Mouse (Mus musculus) stomach, embryonic 16.5 days (tissue): ENCODE results near the gene Pam. TPM values are rescaled to one million over a fixed set of nuclear protein-coding genes. Genes with fewer than 3 reads are reported as not detected.

Experiments
- ATAC-seq: fragments of 200-750 bp; cut with Nextera tagmentation; 2 replicates; pipeline ENCODE4 v1.8.0; 2017; ENCODE audit warnings: moderate number of reproducible peaks, moderate TSS enrichment; ENCODE audit not compliant: insufficient read depth, low FRiP score
- H3K27ac ChIP-seq: fragments of 300-500 bp; sonication (generic); 2 replicates; pipeline ENCODE4 v1.5.1; 2014; ENCODE audit warnings: low read length
- H3K27me3 ChIP-seq: fragments of 300-500 bp; sonication (generic); 2 replicates; pipeline ENCODE4 v1.6.1; 2014; ENCODE audit warnings: low read length, control low read depth, mixed read lengths; ENCODE audit not compliant: control insufficient read depth, insufficient read depth
- H3K36me3 ChIP-seq: fragments of 300-500 bp; sonication (generic); 2 replicates; pipeline ENCODE4 v1.6.1; 2014; ENCODE audit warnings: low read length; ENCODE audit not compliant: control insufficient read depth, insufficient read depth
- H3K4me1 ChIP-seq: fragments of 300-500 bp; sonication (generic); 2 replicates; pipeline ENCODE4 v1.6.1; 2014; ENCODE audit warnings: low read length, control low read depth, mixed read lengths; ENCODE audit not compliant: control insufficient read depth, insufficient read depth
- H3K4me2 ChIP-seq: fragments of 300-500 bp; sonication (generic); 2 replicates; pipeline ENCODE4 v1.6.1; 2014; ENCODE audit warnings: low read depth, low read length, mixed read lengths
- H3K4me3 ChIP-seq: fragments of 300-500 bp; sonication (generic); replicated peaks from 2 replicates; pipeline ENCODE4 v1.5.1; 2014; ENCODE audit warnings: mild to moderate bottlenecking, low read length
- H3K9ac ChIP-seq: fragments of 300-500 bp; sonication (generic); 2 replicates; pipeline ENCODE4 v1.6.1; 2014; ENCODE audit warnings: low read length
- H3K9me3 ChIP-seq: fragments of 300-500 bp; sonication (generic); replicated peaks from 2 replicates; pipeline ENCODE4 v1.6.1; 2016; ENCODE audit warnings: low read length, control low read depth; ENCODE audit not compliant: control insufficient read depth
- WGBS: fragments of 180-500 bp; shearing (Covaris S2); extraction: QIAGEN DNeasy Blood & Tissue Kit; methylation state at CpG from one replicate; pipeline ENCODE4 v1.1.7; 2014; 5-methylcytosine and 5-hydroxymethylcytosine counted together
- polyA plus RNA-seq: library from polyadenylated mRNA; unstranded; fragments of >200 nt; fragmentation: Nextera tagmentation; extraction: Ambion mirVana; gene quantifications from 2 replicates; pipeline ENCODE4 v1.2.1, GENCODE M21; 2015

The Pam gene
- polyA plus RNA-seq, 1 experiment from 2014 or later: 50.6 TPM

DNA sequence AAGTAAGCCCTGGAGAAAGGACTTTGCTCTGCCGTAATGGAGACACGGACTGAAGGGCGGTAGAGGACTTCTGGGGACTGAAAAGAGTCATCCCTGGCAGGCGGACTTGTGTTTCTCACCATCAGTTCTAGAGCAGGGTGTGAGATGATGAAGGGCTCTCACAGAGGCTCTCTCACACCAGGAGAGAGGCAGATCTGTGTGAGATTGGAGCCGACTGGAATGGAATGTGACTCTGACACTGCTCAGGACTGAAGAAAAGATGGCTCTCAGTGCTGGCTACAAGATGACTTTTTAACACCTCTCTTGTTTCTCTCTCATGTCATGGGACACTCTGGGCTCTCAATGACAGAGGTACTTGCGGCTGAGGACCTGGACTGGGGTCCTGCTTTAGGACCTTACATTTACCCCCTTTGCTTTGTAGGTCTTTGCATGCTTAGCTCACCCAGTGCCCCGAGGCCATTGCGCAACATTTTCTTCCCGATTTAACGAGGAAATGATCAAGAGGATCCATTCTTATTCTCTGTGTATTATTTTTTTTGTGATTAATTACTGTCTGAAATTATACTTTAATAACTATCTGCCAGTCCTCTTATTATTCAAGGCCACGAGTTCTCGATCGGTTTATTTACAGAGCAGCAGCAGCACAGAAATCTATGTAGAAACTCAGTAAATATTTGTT is 10.7 kb downstream of the Pam start:
- Histone ChIP-seq H3K27ac (peak overlapping the region; percentile 47; the same call in 1 of the 2 replicates), H3K4me2 (no peak overlapping the region), H3K36me3 (no peaks in the 10 kb centered on the region), H3K4me3 (no peak overlapping the region), H3K4me1 (peaks cover 11% of the 10 kb centered on the region), H3K9me3 (no peaks in the 10 kb centered on the region), H3K27me3 (no peaks in the 10 kb centered on the region), H3K9ac (no peak overlapping the region)
- 65% methylated on average over 13 of the region's 13 CpGs for WGBS
- ATAC-seq: no peak

DNA sequence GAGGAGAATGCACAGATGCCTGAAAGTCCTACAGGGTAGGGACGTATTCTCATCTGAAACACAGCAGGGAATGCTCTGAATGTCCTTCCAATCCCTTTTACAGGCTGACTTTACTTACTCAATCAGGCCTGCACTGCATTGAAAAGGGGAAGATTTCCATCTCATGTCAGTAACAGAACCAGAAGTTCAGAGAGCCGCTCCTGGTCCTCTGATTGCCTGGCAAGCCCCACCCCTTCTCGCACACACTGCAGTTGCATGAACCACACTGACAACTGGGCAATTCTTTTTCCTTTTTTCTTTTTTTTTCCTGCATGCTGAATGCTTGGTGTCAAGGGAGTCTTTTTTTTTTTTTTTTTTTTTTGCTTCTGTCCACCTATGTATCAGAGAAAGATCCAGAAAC is 11.9 kb downstream of the Pam start:
- Histone ChIP-seq H3K9ac (no peak overlapping the region), H3K36me3 (no peaks in the 10 kb centered on the region), H3K27me3 (no peaks in the 10 kb centered on the region), H3K4me3 (no peak overlapping the region), H3K4me2 (no peak overlapping the region), H3K27ac (no peak overlapping the region), H3K4me1 (peaks cover 14% of the 10 kb centered on the region), H3K9me3 (no peaks in the 10 kb centered on the region)
- 69% methylated on average over 3 of the region's 3 CpGs for WGBS
- ATAC-seq: no peak

DNA sequence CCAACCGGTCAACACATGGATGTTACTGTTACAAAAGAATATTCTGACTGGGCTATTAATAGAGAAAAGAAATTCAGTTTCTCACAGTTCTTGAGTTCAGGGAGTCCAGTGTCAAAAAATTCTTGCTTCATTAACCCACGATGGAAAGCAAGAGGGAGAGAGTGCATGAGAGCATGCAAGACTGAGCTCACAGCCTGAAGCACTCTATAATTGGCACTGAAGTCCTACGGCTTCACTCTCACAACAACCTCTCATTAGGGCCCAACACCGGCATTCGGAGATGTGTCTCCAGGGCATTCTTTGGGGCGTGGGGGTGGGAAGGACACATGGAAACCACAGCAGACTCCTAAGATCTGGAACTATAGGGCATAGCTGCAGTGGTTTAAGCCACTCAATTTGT is 12.5 kb downstream of the Pam start:
- no peaks in the 10 kb centered on the region for H3K9me3 ChIP-seq
- no peak for ATAC-seq

GRCm38 (mm10) chr1:98080431-98080830 is 15.0 kb downstream of the Pam start:
- ATAC-seq: no peak
- no peak overlapping the region for H3K4me3 ChIP-seq
- peaks cover 14% of the 10 kb centered on the region for H3K4me1 ChIP-seq
- WGBS: 73% methylated on average over 2 of the region's 2 CpGs
- no peaks in the 10 kb centered on the region for H3K36me3 ChIP-seq
- H3K9ac ChIP-seq: no peak overlapping the region
- no peaks in the 10 kb centered on the region for H3K27me3 ChIP-seq
- H3K4me2 ChIP-seq: no peak overlapping the region
- no peaks in the 10 kb centered on the region for H3K9me3 ChIP-seq
- H3K27ac ChIP-seq: no peak overlapping the region

More for the DNA sequence above, 12.5 kb downstream of the Pam start:
- Histone ChIP-seq H3K4me1 (peaks cover 14% of the 10 kb centered on the region), H3K4me3 (no peak overlapping the region), H3K9ac (no peak overlapping the region), H3K36me3 (no peaks in the 10 kb centered on the region), H3K4me2 (no peak overlapping the region), H3K27me3 (no peaks in the 10 kb centered on the region), H3K27ac (no peak overlapping the region)
- WGBS: 84% methylated on average over 6 of the region's 6 CpGs

DNA sequence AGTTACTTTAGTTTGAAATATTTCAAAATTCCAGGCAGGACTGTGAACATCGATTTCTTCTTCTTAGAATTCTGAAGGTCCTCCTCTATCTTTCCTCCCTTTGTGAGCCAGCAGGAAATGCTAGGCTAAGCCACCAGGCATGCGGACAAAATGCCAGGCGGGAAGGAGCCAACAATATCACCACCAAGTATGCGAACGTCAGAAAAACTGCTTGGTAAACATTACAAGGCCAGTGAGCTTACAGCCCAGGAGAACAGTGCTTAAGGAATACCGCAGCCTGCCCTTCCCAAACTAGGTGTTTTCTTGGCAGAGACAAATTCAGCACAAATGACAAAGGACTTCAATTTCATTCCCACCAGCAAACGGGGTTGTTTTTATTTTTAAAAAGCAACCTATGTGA is 15.8 kb downstream of the Pam start:
- Histone ChIP-seq H3K9ac (no peak overlapping the region), H3K4me2 (no peak overlapping the region), H3K27me3 (no peaks in the 10 kb centered on the region), H3K27ac (no peak overlapping the region), H3K4me3 (no peak overlapping the region), H3K4me1 (peaks cover 11% of the 10 kb centered on the region), H3K9me3 (no peaks in the 10 kb centered on the region), H3K36me3 (no peaks in the 10 kb centered on the region)
- WGBS: 49% methylated on average over 7 of the region's 7 CpGs
- ATAC-seq: no peak

DNA sequence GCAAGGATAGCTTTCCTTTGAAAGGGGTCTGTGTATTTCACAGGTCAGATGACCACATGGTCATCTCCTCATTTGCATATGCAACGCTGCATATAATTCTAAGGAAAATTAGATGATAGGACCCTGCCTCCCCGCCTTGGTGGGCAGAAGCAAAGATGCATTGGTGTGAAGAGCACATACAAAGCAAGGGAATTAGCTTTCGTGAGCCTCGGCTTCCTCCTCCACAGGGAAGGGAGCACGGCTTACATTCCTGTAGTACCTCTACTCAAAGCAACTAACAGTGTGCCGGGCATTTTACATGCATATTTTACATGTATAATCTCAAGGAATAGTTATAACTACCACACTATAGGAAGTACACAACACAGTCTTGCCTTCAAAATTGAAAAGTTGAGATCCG is 16.7 kb downstream of the Pam start:
- Histone ChIP-seq H3K4me1 (peaks cover 3% of the 10 kb centered on the region), H3K36me3 (no peaks in the 10 kb centered on the region), H3K4me3 (no peak overlapping the region), H3K9me3 (no peaks in the 10 kb centered on the region), H3K27ac (no peak overlapping the region), H3K27me3 (no peaks in the 10 kb centered on the region), H3K9ac (no peak overlapping the region), H3K4me2 (no peak overlapping the region)
- no peak for ATAC-seq
- WGBS: 87% methylated on average over 7 of the region's 7 CpGs

GRCm38 (mm10) chr1:98073826-98074225 is 21.6 kb downstream of the Pam start:
- Histone ChIP-seq H3K4me2 (no peak overlapping the region), H3K4me1 (no peaks in the 10 kb centered on the region), H3K4me3 (no peak overlapping the region), H3K27me3 (no peaks in the 10 kb centered on the region), H3K36me3 (no peaks in the 10 kb centered on the region), H3K9ac (no peak overlapping the region), H3K27ac (no peak overlapping the region), H3K9me3 (no peaks in the 10 kb centered on the region)
- ATAC-seq: no peak
- 73% methylated on average over 4 of the region's 4 CpGs for WGBS

- H3K4me1 ChIP-seq: no peaks in the 10 kb centered on the region
- ATAC-seq: no peak
- no peak overlapping the region for H3K4me2 ChIP-seq
- no peaks in the 10 kb centered on the region for H3K9me3 ChIP-seq
- no peaks in the 10 kb centered on the region for H3K36me3 ChIP-seq
- H3K4me3 ChIP-seq: no peak overlapping the region
- H3K9ac ChIP-seq: no peak overlapping the region
- no peaks in the 10 kb centered on the region for H3K27me3 ChIP-seq
- 65% methylated on average over 2 of the region's 2 CpGs for WGBS
- H3K27ac ChIP-seq: no peak overlapping the region
Observed at GRCm38 (mm10) chr1:98073127-98073526, 22.3 kb downstream of the Pam start.

GRCm38 (mm10) chr1:98072045-98072444 is 23.4 kb downstream of the Pam start:
- H3K9ac ChIP-seq: no peak overlapping the region
- ATAC-seq: no peak
- WGBS: 52% methylated on average over 6 of the region's 6 CpGs

More at GRCm38 (mm10) chr1:98072045-98072444, 23.4 kb downstream of the Pam start:
- 0 out of 2 replicates have a peak, but pooled peaks cover 5% of the 10 kb centered on the region for H3K36me3 ChIP-seq
- H3K27me3 ChIP-seq: no peaks in the 10 kb centered on the region
- no peaks in the 10 kb centered on the region for H3K4me1 ChIP-seq
- H3K27ac ChIP-seq: no peak overlapping the region
- H3K4me2 ChIP-seq: no peak overlapping the region
- H3K4me3 ChIP-seq: no peak overlapping the region
- H3K9me3 ChIP-seq: peaks cover 5% of the 10 kb centered on the region; the same call in 1 of the 2 replicates
